Mouse (Mus musculus): ENCODE data around the gene Mov10l1. TPM values are rescaled to one million over a fixed set of nuclear protein-coding genes. Genes with fewer than 3 reads are reported as not detected.

Gene Mov10l1
- total RNA-seq, 2 experiments from 2014 or later, result not detected

- intact Hi-C loops (cut with DNase I), result no loop called here
- DNase-seq (ENCODE audit: low spot score in 2 of 2), result no peak
Observed at GRCm38 (mm10) chr15:89102646-89103045, 119.9 kb downstream of the Mov10l1 start.

DNA sequence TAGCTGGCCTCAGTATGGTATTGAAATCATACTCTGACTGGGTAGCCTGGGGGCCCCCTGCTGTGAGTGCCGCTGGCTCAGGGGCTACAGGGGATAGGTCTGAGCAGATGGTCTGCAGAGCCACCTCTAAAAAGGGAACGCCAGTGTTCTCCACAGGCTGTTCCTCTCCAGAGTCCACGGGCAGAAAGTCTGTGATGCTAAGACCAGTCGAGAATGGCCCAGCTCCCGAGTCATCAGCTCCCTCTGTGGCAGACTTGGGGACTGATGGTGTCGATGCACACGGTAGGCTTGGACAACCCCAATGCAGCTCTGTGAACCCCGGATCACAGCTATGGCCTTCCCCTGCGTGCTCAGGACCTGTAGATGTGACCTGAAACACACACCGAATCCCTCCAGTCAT is 121.2 kb downstream of the Mov10l1 start:
- intact Hi-C loops (cut with DNase I), result no loop called here
- peak in 1 of 2 experiments; percentile 20 for DNase-seq (ENCODE audit: low spot score in 2 of 2)

DNA sequence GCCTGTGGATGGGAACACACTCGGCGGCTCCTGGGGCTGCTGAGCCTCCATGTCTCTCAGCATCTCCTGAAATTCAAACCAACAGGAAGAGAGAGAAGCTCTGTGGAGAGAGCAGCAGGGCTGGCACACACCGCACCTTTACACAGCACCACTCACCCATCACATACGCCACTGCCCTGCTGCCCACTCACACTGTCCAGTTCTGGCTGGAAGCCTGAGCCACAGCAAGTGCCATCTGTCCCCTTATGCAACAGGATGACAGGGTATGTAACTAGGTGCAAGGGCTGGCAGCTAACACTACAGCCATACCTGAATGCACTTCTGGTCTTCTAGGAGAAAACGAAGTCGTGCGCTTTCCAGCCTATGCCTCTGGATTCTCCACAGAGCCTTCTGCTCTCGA is 121.7 kb downstream of the Mov10l1 start:
- peak in 1 of 2 experiments; percentile 81 for DNase-seq (ENCODE audit: low spot score in 2 of 2)
- intact Hi-C loops (cut with DNase I), result no loop called here

Other genes with a start within 250 kb of the Mov10l1 start
- gene Brd1, start 248.7 kb upstream of the Mov10l1 start, total RNA-seq (2021), result 10 to 100 TPM; 50.5 to 52.7 TPM
- gene Zbed4, start 231.2 kb upstream of the Mov10l1 start, total RNA-seq (2021), result 10 to 100 TPM; 11.7 to 12.2 TPM
- gene Alg12, start 163.6 kb upstream of the Mov10l1 start, total RNA-seq (2021), result 10 to 100 TPM; 13.2 to 16.6 TPM
- gene Creld2, start 163.3 kb upstream of the Mov10l1 start, total RNA-seq (2021), result 10 to 100 TPM; 27.3 to 27.8 TPM
- 10 to 100 TPM; 35.7 to 35.9 TPM for gene Pim3, start 120.7 kb upstream of the Mov10l1 start, total RNA-seq (2021)
- 1 to 10 TPM; 1.3 to 1.7 TPM for gene Ttll8, start 28.5 kb upstream of the Mov10l1 start, total RNA-seq (2021)
- 100 to 1,000 TPM; 101 to 103 TPM for gene Mlc1, start 3.9 kb upstream of the Mov10l1 start, total RNA-seq (2021)
- gene Panx2, start 76.8 kb downstream of the Mov10l1 start, total RNA-seq (2021), result 10 to 100 TPM; 95.4 to 95.5 TPM
- 10 to 100 TPM; 15.8 to 17.9 TPM for gene Trabd, start 92.2 kb downstream of the Mov10l1 start, total RNA-seq (2021)
- 10 to 100 TPM; 18.9 to 20.6 TPM for gene Selenoo, start 106.2 kb downstream of the Mov10l1 start, total RNA-seq (2021)
- 10 to 100 TPM; 26.3 to 27.7 TPM for gene Tubgcp6, start 140.2 kb downstream of the Mov10l1 start, total RNA-seq (2021)
- gene Hdac10, start 145.8 kb downstream of the Mov10l1 start, total RNA-seq (2021), result 10 to 100 TPM; 13.1 to 13.3 TPM
- gene Mapk12, start 157.8 kb downstream of the Mov10l1 start, total RNA-seq (2021), result 1 to 10 TPM; 5.9 to 7.6 TPM
- 10 to 100 TPM; 47.1 to 51.1 TPM for gene Mapk11, start 166.7 kb downstream of the Mov10l1 start, total RNA-seq (2021)
- gene Plxnb2, start 197.9 kb downstream of the Mov10l1 start, total RNA-seq (2021), result 10 to 100 TPM; 43.4 to 44.9 TPM
- gene Dennd6b, start 213.6 kb downstream of the Mov10l1 start, total RNA-seq (2021), result 10 to 100 TPM; 44.8 to 47.0 TPM
- 100 to 1,000 TPM; 148 to 149 TPM for gene Ppp6r2, start 228.6 kb downstream of the Mov10l1 start, total RNA-seq (2021)

All from left cerebral cortex, postnatal 25 days (tissue).